8 mouse cellular contexts compared by ENCODE assay signal in the genomic region with DNA sequence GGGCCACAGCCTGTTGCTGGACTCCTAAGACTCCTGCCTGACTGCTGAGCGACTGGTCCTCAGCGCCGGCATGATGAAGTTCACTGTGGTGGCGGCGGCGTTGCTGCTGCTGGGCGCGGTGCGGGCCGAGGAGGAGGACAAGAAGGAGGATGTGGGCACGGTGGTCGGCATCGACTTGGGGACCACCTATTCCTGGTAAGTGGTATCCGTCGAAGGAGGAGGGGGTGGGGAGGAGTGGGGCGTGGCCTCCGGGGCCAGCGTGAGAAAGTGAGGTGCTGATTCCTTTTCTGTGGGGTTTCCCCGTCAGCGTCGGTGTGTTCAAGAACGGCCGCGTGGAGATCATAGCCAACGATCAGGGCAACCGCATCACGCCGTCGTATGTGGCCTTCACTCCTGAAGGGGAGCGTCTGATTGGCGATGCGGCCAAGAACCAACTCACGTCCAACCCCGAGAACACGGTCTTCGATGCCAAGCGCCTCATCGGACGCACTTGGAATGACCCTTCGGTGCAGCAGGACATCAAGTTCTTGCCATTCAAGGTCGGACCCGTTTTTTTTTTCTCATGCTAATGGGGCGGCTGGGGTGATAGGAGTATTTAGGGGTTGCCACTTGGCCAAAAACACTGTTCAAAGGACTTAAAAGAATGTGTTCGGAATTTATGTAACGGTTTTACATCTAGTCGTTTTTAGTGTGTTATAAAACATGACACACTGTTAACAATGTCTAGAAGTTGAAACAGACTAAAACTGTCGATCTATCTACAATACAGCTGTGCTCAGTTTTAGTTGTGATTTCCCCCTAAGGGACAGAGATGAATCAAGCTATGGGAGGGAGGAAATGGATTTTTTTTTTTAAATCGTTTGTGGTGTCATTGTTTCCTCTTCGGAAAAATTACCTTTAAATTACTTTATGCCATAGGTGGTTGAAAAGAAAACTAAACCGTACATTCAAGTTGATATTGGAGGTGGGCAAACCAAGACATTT. TPM values are rescaled to one million over a fixed set of nuclear protein-coding genes. Genes with fewer than 3 reads are reported as not detected.
DNase-seq lines count a peak whose midpoint lies in the region; ATAC-seq lines count a peak whose summit lies in the region.

No protein-coding gene starts in this region.

- H3K9ac ChIP-seq in forebrain, embryonic 15.5 days (replicated peaks), result peak overlapping the region; percentile 92
- peak overlapping the region; percentile 98 for H3K9ac ChIP-seq in midbrain, embryonic 13.5 days (replicated peaks)

- ATAC-seq in forebrain, embryonic 15.5 days (replicated peaks), result no peak; the same call in 1 of the 2 replicates
- peak; percentile 57; the same call in 1 of the 2 replicates for ATAC-seq in midbrain, embryonic 13.5 days

- peaks cover 55% of the 10 kb centered on the region for H3K4me1 ChIP-seq in forebrain, embryonic 15.5 days
- peaks cover 60% of the 10 kb centered on the region for H3K4me1 ChIP-seq in midbrain, embryonic 13.5 days (replicated peaks)

- peak overlapping the region; percentile 55 for H3K4me2 ChIP-seq in forebrain, embryonic 15.5 days (replicated peaks)
- peak overlapping the region; percentile 67 for H3K4me2 ChIP-seq in midbrain, embryonic 13.5 days (replicated peaks)

- H3K4me3 ChIP-seq in forebrain, embryonic 15.5 days, result peak overlapping the region; percentile 90
- peak overlapping the region; percentile 92 for H3K4me3 ChIP-seq in midbrain, embryonic 13.5 days (replicated peaks)

- peaks cover 41% of the 10 kb centered on the region for H3K36me3 ChIP-seq in forebrain, embryonic 15.5 days
- H3K36me3 ChIP-seq in midbrain, embryonic 13.5 days, result peaks cover 39% of the 10 kb centered on the region

- DNase-seq in adrenal gland, postnatal 10 days, result peak; percentile 63
- DNase-seq in adrenal gland, adult 18-20 months (ENCODE audit: low spot score in 2 of 2), result no peak
- peak; percentile 65 for DNase-seq in retina, embryonic 14.5 days (ENCODE audit: low spot score)
- DNase-seq in retina, postnatal 1 day, result no peak
- peak; percentile 39 for DNase-seq in left cerebral cortex, postnatal 4 days
- no peak for DNase-seq in yolk sac, embryonic 10.5 days (ENCODE audit: low spot score)

- no peaks in the 10 kb centered on the region for H3K9me3 ChIP-seq in forebrain, embryonic 15.5 days
- no peaks in the 10 kb centered on the region for H3K9me3 ChIP-seq in midbrain, embryonic 13.5 days

- H3K27ac ChIP-seq in forebrain, embryonic 15.5 days (replicated peaks), result peak overlapping the region; percentile 87
- peak overlapping the region; percentile 91 for H3K27ac ChIP-seq in midbrain, embryonic 13.5 days

- intact Hi-C loops in left cerebral cortex, postnatal 4 days (cut with DNase I), result no loop called here

- 5% methylated on average over 50 of the region's 50 CpGs for WGBS in forebrain, embryonic 15.5 days
- 5% methylated on average over 50 of the region's 50 CpGs for WGBS in midbrain, embryonic 13.5 days

- no peaks in the 10 kb centered on the region for H3K27me3 ChIP-seq in forebrain, embryonic 15.5 days
- no peaks in the 10 kb centered on the region for H3K27me3 ChIP-seq in midbrain, embryonic 13.5 days

RNA-seq across cellular contexts. Expression of a gene that starts 0.8 kb away (rescaled TPM):
- 100 to 1,000 TPM; 414 to 539 TPM for total RNA-seq in adrenal gland, postnatal 10 days (2021)
- 100 to 1,000 TPM; 686 to 689 TPM for total RNA-seq in adrenal gland, adult 18-20 months (2021)
- 384 and 395 TPM in 2 replicates for polyA plus RNA-seq in forebrain, embryonic 15.5 days (2015; fragmentation: Nextera tagmentation; extraction: Ambion mirVana)
- 100 to 1,000 TPM; 260 to 290 TPM for total RNA-seq in left cerebral cortex, postnatal 4 days (2021)
- 464 and 489 TPM in 2 replicates for polyA plus RNA-seq in midbrain, embryonic 13.5 days (2015; fragmentation: Nextera tagmentation; extraction: Ambion mirVana)

RNA-seq across cellular contexts. Expression of a gene that starts 17.5 kb away (rescaled TPM):
- total RNA-seq in adrenal gland, postnatal 10 days (2021), result 10 to 100 TPM; 47.3 to 55.6 TPM
- total RNA-seq in adrenal gland, adult 18-20 months (2021), result 10 to 100 TPM; 51.6 to 66.8 TPM
- 122 and 134 TPM in 2 replicates for polyA plus RNA-seq in forebrain, embryonic 15.5 days (2015; fragmentation: Nextera tagmentation; extraction: Ambion mirVana)
- 100 to 1,000 TPM; 119 to 123 TPM for total RNA-seq in left cerebral cortex, postnatal 4 days (2021)
- 123 and 126 TPM in 2 replicates for polyA plus RNA-seq in midbrain, embryonic 13.5 days (2015; fragmentation: Nextera tagmentation; extraction: Ambion mirVana)

RNA-seq across cellular contexts. Expression of a gene that starts 27.2 kb away (rescaled TPM):
- total RNA-seq in adrenal gland, postnatal 10 days (2021), result 10 to 100 TPM; 25.8 to 28.7 TPM
- total RNA-seq in adrenal gland, adult 18-20 months (2021), result 10 to 100 TPM; 23.9 to 26.7 TPM
- polyA plus RNA-seq in forebrain, embryonic 15.5 days (2015; fragmentation: Nextera tagmentation; extraction: Ambion mirVana), result 25.5 and 30.8 TPM in 2 replicates
- 10 to 100 TPM; 22.9 to 25.2 TPM for total RNA-seq in left cerebral cortex, postnatal 4 days (2021)
- polyA plus RNA-seq in midbrain, embryonic 13.5 days (2015; fragmentation: Nextera tagmentation; extraction: Ambion mirVana), result 21.8 and 22.7 TPM in 2 replicates

RNA-seq across cellular contexts. Expression of a gene that starts 53.6 kb away (rescaled TPM):
- 10 to 100 TPM; 70.6 to 71.2 TPM for total RNA-seq in adrenal gland, postnatal 10 days (2021)
- 10 to 100 TPM; 66.5 to 68.9 TPM for total RNA-seq in adrenal gland, adult 18-20 months (2021)
- polyA plus RNA-seq in forebrain, embryonic 15.5 days (2015; fragmentation: Nextera tagmentation; extraction: Ambion mirVana), result 111 and 113 TPM in 2 replicates
- 100 to 1,000 TPM; 103 to 104 TPM for total RNA-seq in left cerebral cortex, postnatal 4 days (2021)
- polyA plus RNA-seq in midbrain, embryonic 13.5 days (2015; fragmentation: Nextera tagmentation; extraction: Ambion mirVana), result 80.4 and 88.8 TPM in 2 replicates

Comparison
In these comparisons a context has a peak if more than half of its experiments do, and no peak if none do; other contexts are left out.
1. DNase-seq: peak in adrenal gland, postnatal 10 days (single experiment), retina, embryonic 14.5 days (single experiment) and left cerebral cortex, postnatal 4 days (single experiment); none in adrenal gland, adult 18-20 months (0 of 2), retina, postnatal 1 day (single experiment) and yolk sac, embryonic 10.5 days (single experiment).